Mouse (Mus musculus) cerebellum, adult 11-12 months (tissue): ENCODE data around the gene Otud7a.

ENCODE experiments used
- DNase-seq: peaks from one replicate; pipeline ENCODE4 v3.0.0; 2022

Gene Otud7a

DNA sequence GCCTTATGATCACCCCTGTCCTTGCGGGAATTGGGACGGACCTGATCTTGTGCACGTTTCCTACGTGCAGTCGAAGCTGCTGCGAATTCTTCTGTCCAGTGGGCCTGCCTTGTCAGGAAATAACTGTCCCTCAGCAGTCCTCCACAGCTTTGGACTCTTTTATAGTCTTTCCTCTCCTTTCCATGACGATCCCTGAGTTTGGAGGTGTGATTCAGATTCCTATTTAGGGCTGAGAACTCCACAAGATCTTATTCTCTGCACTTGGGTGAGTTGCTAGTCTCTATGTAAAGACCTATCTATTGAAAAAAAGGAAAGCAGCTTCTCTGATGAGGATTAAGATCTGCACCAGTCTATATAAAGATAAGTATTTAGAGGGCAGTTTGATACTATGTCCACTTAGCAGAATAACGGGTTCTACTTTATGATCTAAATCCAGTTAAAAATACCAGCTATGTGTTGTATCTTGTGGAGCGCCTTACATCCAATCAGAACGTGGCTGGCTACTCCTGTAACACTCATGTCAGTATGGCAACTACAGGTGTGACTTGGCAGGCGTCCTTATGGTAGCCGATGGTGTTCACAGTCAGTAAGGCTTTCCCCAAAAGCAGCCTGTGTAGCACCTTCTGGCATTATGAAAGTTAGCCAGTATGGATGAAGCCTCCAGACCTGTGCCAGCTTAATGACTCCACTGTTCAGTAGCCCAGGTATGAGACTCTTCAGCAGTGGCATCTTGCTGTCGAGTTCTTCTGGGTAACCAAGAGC, 274.8 kb downstream of the Otud7a start:
- peak; percentile 64 for DNase-seq

DNA sequence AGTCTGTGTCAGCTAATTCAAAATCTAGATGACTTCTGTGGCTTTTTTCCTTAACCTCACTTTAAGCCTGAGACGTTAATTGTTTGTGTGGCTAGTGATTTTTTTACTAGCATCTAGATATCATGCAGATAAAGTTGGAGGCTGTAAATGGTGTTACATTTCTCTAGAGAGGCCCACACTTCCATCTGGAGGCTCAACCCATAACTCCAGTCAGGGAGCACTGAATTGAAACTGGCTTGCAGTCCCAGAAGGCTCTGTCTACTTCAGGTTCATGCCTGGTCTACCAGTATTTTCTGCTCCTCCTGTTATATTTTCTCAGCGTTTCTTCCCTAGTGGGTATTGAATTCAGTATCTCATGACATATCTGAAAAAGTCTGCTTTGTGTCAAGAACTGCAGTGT, 276.1 kb downstream of the Otud7a start:
- no peak for DNase-seq

DNA sequence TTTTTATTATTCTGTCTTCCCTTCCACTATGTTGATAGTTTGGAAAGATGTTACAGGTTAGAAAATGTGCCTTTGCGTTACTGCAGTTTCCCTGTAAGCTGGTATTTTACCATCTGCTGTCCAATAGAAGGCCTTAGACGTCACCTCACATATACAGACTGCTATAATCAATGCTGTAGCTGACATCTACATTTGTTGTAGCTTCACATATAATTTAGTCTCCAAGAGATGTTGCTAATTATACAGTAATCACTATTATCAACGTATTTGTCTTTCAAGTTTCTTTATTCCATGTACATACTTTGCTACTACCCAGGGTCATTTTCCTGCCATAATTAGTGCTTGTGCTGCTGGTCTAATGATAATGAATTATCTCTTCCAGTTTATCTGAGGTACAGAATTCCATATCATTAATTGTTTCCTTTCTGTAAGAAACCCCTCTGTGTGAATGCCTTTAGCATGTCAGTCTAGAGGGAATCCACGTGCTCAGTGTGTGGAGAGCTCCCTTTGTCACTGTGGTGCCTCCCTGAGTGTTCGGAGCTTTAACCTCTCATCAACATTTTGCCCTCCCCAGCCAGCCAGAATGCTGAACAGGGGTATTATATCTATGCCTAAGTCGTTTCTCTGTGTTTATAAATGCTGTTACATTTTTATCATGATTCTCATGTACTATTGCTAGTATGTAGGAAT, 280.6 kb downstream of the Otud7a start:
- no peak for DNase-seq

DNA sequence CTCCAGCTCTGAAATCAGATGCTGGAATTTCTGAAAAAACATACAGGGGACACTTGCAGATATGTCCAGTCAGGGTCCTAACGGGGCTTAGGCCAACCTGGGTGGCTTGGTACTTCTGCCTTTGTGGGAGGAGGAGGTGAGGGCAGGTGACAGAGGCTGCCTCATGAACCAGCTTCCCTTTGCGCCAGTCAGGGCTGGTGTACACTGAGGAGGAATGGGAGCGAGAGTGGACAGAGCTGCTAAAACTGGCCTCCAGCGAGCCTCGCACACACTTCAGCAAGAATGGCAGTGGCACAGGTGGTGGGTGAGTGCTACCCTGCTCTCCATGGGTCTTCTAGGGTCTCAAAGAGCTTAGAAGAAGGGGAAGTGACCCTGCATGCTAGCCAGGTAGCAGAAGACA, 285.1 kb downstream of the Otud7a start:
- DNase-seq = no peak

DNA sequence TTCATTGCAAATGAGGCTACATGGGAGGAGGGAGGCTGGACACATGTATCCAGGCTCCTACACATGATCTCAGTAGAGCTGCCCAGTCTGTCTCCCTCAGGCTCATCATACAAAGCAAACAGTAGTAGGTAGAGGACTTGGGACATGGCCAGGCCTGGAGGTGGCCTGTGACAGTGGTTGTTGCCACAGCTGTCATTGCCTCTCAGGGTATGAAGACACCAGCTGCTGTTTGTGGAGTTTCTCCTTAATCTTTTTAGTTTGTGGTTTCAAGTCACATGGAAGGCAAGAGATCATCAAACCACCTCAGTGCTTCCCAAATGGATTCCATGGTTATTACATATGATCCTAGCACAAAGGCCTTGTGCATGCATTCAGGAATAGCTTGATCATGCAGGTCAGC, 285.5 kb downstream of the Otud7a start:
- DNase-seq = no peak

DNA sequence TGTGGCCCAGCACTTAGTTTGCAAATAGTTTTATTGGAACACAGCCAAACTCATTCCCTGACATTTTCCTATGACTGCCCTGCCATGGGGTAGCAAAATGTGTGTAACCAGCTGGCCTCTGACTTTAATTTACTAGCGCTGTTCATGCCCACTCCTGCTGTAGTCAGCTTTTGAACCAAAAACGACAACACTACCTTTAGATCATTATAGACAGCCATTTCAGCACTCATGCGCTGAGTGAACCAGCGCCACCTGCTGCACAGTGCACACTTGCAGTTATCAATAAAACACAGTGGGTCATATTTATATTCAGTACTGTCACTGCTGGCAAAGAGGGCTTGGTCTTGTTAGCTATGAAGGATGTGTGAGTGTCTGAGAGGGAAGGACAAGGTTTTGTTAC, 293.2 kb downstream of the Otud7a start:
- DNase-seq = no peak

DNA sequence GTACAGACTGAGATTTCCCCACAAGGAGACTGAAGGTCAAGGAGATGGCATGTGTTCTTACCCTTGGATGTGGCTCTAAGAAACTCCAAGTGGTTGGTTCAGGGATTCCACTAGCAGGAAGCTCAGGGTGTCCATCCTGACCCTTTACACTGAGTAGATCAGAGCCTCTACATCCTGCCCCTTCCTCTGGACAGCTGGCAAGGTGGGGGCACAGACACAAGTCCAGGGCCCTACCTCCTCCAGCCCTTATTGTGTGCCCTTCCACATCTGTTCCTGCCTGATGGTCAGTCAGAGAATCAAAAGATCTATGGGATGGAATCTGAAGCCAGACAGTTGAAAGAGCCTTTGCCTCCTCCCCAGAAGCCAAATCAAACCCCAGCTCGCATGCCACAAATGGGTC, 293.6 kb downstream of the Otud7a start:
- no peak for DNase-seq

DNA sequence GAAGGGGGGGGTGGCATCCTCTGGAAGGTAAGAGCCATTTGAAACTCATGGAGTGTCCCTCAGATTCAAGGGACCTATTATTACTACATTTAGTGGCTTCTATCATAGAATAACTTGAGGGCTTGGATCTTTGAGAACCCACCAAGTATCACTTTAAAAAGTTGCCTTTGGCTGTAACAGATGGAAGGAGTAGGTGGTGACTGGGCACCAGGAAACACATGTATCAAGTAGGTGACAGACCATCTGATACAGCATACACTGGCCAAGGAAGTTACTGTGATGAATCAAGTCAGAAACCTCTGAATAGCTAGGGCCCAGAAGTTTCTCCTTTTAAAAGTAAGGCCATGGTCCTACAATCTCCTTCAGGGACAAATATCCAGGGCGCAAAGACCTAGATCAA, 298.6 kb downstream of the Otud7a start:
- DNase-seq = no peak

DNA sequence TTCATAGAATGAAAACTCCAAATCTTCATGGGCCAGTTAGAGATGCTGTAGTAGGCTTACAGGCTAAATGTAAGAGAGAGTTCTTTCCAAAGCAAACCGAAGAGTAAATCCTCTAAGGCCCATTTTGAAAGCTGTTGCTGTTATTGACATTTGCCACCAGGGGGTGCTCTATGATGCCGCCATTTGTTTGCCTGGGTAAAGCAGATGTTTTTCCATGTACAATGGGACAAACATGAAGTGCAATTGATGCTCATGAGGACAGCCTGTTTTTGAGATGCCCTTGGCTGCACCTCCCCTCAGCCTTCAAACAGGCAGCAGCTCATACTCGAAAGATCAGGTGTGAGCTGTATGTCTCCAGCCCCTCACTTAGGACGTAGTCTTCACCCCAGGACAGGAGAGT, 307.5 kb downstream of the Otud7a start:
- DNase-seq = no peak

DNA sequence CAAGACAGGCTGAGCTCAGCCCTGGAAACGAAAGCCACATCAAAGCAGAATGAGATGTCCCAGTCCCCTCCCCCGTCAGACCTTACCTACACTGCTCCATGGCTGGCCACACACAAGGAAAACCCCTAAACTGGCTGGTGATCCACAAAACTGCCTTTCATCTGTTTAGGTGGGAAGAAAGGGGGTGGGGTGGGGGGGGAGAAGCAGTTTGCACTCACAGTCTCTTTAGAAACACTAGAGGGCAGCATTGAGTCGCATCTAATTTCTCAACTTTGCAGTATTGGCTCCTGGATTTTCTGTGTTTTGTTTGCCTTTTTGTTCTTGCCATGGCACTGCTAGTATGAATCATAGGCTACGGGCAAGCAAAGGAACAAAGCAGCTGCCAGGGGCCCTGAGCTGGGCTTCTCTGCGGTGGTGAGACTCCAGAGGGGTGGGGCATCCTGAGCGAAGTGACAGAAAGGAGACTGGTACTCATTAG, 308.8 kb downstream of the Otud7a start:
- peak; percentile 80 for DNase-seq

DNA sequence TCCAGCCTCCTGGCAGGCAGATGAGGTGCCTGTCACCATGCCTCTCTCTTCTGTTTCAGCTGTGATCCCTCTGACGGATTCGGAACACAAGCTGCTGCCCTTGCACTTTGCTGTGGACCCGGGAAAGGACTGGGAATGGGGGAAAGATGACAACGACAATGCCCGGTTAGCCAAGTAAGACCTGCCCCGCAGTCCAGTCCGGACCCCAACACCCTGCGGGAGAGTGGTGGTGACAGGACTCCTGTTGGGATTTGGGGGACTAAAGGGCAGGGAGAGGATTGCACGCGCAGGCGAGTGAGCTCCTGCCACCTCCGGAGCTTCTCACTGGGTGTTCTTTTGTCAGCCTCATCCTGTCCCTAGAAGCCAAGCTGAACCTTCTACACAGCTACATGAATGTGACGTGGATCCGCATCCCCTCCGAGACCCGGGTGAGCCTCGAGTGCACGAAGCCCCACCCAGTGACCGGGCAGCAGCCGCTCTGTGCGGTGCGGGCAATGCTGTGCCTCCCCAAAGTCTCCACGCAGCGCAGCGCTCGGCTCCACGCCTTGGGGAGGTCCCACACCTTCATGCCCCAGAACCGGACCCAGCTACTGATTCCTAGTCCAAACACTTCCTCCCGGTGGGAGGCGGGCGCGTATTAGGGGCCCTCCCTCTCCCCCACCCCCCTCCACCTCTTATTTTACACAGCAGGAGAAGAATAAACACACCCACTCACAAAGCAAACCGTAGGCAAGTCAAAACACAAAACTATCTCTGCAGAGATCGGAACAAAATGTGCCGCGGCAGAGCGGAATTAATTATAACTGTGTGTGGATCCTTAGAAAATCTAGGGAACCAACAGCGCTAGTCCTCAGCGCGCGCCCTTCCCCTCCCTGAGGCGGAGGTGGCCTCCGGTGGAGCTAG, 310.3 kb downstream of the Otud7a start:
- no peak for DNase-seq

DNA sequence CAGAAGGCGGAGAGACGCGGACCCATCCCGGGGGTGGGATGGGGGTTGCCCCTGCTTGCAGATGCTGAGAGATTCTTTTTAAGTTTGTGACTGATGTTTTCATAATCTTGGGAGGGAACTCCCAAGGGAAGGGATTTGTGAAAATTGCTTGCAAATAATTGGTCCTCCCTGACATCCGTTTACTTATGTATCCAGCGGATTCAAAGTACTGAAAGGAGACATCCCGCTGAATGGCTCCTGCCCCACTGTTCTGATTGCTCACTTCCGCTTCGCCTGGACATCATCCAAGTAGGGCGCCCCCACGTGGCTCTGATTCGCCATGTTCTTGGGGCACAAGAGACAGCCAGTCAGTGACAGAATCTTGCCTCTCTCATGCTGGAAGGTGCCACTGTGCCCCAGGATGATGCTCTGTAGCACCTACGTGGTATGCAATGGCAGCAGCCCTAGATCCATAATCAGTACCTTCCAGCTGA, 311.0 kb downstream of the Otud7a start:
- DNase-seq = peak; percentile 80

DNA sequence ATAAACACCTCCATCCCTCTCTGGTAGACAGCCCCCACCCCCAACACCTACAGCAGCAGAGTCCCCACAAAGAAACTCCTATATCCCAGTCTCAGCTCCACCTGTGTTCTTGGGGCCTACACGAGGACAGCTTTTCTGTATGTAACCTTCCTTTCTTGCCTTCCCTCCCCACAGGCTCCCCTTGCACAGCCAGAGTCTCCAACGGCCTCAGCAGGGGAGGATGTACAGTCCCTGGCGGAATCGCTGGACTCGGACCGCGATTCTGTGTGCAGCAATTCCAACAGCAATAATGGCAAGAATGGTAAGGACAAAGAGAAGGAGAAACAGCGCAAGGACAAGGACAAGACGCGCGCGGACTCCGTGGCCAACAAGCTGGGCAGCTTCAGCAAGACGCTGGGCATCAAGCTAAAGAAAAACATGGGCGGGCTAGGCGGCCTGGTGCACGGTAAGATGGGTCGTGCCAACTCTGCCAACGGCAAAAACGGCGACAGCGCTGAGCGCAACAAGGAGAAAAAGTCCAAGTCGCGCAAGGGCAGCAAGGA, 312.7 kb downstream of the Otud7a start:
- no peak for DNase-seq

DNA sequence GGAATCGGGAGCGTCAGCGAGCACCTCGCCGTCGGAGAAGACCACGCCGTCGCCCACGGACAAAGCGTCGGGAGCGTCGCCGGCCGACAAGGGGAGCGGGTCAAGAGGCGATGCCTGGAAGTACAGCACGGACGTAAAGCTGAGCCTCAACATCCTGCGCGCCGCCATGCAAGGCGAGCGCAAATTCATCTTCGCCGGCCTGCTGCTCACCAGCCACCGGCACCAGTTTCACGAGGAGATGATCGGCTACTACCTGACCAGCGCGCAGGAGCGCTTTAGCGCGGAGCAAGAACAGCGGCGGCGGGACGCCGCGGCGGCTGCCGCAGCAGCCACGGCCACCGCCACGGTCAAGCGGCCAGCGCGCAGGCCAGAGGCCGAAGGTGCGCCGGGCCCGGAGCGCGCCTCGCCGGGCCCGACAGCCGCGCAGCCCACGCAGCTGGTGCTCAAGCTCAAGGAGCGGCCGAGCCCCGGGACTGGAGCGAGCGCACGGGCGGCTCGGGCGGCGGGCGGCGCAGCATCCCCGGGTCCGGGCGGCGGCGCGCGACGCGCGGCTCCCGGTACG, 313.2 kb downstream of the Otud7a start:
- no peak for DNase-seq

DNA sequence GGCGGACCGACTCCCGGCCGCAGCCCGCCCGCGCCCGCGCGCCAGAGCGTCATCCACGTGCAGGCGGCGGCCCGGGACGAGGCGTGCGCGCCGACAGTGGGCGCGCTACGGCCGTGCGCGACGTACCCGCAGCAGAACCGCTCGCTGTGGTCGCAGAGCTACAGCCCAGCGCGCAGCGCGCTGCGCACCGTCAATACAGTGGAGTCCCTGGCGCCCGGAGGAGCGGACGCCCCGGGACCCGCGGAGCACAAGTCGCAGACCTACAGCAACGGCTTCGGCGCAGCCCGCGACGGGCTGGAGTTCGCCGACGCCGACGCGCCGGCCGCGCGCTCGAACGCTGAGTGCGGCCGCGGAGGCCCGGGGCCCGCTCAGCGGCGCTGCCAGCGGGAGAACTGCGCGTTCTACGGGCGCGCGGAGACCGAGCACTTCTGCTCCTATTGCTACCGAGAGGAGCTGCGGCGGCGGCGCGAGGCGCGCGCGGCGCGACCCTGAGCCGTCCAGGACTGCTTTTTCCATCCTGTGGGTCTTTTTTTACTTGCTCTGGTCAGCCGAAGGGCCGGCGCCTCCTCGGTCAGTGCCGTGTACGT, 313.8 kb downstream of the Otud7a start:
- no peak for DNase-seq

DNA sequence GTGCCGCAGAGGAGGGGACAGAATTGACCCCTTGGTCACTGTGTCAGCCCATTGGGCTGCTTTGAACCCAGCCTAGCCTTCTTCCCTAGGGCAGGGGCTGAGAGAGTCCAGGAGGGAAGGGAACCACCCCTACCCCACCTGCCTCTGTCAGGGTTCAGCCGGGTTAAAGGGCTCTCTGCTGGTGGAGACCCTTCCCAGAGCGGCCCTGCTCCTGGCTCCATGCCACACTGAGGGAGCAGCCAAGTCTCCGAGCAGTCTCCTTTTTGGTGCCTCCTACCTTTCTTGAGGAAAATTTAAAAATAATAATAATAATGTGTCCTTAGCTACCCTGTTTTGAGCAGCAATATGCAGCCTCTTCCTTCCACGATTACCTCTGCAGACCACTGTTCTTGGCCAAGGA, 315.1 kb downstream of the Otud7a start:
- no peak for DNase-seq

DNA sequence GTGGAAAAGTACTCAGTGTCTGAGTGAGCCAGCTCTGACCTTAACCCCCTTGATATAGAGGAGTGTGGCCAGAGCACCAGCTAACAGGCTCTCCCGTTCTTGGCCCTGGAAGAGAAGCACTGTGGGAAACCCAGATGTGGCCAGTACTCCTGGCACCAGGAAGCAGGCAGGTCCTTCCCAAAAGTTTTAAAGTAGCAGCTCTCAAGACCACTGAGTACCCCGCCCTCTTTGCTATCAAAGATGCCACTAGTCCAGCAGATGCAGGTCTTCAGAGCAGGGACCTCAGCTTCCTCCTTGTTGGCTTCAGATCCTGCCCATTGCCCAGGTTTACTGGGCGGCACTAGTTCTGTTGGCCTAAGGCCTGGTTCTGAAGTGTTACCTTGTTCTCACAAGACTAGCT, 318.0 kb downstream of the Otud7a start:
- no peak for DNase-seq

DNA sequence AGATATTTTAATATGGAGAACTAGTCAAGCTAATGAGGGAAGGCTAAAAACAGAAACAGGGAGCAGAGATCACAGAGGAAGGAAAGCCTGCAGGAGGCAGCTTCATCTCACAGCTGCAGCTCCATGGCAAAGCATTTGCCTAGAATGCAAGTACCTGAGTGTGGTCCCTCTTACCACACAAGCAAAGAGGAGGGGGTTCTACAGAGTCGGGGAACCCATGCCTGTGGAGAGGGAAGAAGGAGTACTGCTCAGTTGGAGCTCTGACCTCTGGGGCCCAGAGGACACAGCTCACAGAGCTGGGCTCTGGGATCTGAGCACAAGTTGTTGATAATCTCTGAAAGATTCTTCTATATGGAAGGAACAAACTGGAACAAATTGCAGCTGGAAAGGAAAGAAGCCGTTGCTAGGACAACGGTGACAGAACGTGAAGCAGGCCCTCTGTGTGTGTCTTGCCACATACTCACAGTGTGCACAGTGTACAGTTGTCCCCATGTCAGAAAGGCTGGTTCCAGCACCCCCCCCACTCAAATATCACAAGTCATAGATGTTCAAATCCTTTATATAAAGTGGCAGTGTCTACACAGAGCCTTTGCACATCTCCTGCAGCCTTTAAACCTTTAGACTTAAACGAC, 324.0 kb downstream of the Otud7a start:
- DNase-seq = no peak

DNA sequence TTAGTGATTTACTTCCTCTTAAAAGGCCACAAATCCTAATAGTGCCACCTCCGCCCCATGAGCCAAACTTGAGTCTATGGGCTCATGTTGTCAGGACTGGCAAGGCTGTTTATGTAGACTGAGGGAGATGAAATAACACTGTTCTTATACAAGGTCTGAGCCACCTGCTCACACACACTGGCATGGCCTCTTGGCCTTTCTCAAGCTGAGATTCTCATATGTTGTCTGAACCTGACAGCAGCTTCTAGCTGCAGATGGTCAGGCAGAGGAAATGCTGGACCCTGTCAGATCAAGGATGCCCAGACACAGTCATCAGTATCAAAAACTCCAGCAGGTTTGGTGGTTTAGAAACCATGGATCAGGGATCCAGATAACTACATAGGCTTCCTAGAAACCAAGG, 328.7 kb downstream of the Otud7a start:
- DNase-seq = no peak

DNA sequence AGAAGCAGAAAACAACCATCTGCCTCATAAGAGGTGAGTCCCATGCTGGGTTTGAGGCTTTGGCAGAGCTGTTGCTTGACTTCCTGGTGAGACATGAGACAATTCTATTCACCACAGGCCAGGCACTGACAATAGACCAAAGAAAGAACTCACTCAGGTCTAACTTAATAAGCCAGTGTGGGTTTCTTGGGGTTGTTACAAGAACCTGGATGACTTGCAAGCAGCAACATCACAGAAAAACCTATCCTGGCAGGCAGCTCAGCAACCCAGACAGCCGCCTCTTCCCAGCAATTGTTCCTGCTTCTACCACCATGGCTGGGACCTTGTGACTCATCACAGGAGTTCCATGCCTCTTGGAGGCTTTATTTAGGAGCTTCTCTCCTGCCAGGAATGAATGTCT, 329.7 kb downstream of the Otud7a start:
- DNase-seq = peak; percentile 32

DNA sequence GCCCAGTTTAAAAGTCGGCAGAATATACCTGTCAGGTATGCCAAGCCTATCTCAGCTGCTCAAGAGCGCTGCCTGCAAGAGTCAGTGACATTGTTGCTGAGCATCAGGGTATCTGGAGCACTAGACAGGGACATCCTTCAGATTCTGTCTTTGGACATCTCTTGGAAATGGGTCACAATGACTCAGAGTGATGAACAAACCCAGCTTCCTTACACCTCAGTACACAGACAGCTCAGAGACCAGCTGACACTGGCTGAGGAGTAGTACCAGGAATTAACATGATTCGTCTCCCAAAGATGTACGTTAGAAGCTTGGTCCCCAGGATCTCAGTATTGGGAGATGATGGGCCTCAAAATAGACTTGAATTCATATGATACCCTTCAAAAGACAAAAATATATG, 332.8 kb downstream of the Otud7a start:
- peak; percentile 11 for DNase-seq

DNA sequence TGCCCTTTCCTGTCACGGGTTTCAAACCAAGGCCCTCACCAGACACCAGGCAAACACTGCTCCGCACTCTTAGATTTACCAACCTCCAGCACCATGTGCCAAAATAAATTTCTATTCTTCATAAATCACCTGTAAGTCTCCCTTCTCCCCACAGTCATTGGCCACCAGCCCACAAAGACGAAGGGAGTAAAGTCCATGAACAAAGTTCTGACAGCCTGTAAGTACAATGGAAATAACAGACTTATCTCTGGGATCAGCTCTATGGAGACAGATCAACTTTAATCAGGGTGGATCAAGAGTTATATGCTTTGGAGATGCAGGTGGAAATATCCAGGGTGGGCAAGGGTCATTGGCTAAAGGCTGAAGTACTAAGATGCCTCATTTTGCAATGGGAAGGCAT, 336.3 kb downstream of the Otud7a start:
- DNase-seq = peak; percentile 2
